Mouse (Mus musculus) B cell, adult (primary cell): ENCODE results near the gene Cchcr1. TPM values are rescaled to one million over a fixed set of nuclear protein-coding genes. Genes with fewer than 3 reads are reported as not detected.

Source experiments
- total RNA-seq: library from RNA; stranded (reverse); gene quantifications from 4 replicates; pipeline ENCODE4 v1.2.4, GENCODE M21; 2023; ENCODE audit not compliant: inconsistent age

The Cchcr1 gene
- total RNA-seq, result 11.5 to 19.0 TPM (median 13.4 TPM) in 4 replicates

GRCm38 (mm10) chr17:35516652-35517500 lies at the start of gene Cchcr1, which contains the start of gene Tcf19:
Cchcr1 (plus strand) TSS chr17:35517100.
Tcf19 (minus strand) TSS chr17:35516824.

GRCm38 (mm10) chr17:35469842-35470751 lies 46.8 kb upstream of the Cchcr1 start, which contains the start of gene H2-Q10:
H2-Q10 (plus strand) TSS chr17:35470089.

GRCm38 (mm10) chr17:35505776-35506175 lies 11.1 kb upstream of the Cchcr1 start, which contains the start of gene Pou5f1:
Pou5f1 (plus strand) TSS chr17:35506018.

GRCm38 (mm10) chr17:35532901-35533300 lies 16.0 kb downstream of the Cchcr1 start, which contains the start of gene Psors1c2:
Psors1c2 (plus strand) TSS chr17:35533201.

GRCm38 (mm10) chr17:35551881-35552414 lies 35.0 kb downstream of the Cchcr1 start, which contains the start of gene Cdsn:
Cdsn (plus strand) TSS chr17:35552128.

GRCm38 (mm10) chr17:35567150-35567549 lies 50.2 kb downstream of the Cchcr1 start, which contains the start of gene 2300002M23Rik:
2300002M23Rik (plus strand) TSS chr17:35567450.

Other genes starting within 250 kb of the Cchcr1 start
- 11.8 to 16.3 TPM (median 15.1 TPM) in 4 replicates for gene H2-Q1, start 196.7 kb upstream of the Cchcr1 start, total RNA-seq
- gene H2-Q2, start 174.9 kb upstream of the Cchcr1 start, total RNA-seq, result 6.7 to 12.2 TPM (median 10.3 TPM) in 4 replicates
- 342 to 364 TPM (median 361 TPM) in 4 replicates for gene H2-Q4, start 137.5 kb upstream of the Cchcr1 start, total RNA-seq
- 271 to 340 TPM (median 322 TPM) in 4 replicates for gene H2-Q6, start 92.2 kb upstream of the Cchcr1 start, total RNA-seq
- 154 to 200 TPM (median 183 TPM) in 4 replicates for gene H2-Q7, start 77.9 kb upstream of the Cchcr1 start, total RNA-seq
- 55.8 to 66.3 TPM (median 64.4 TPM) in 4 replicates for gene H2-Q10, start 47.0 kb upstream of the Cchcr1 start, total RNA-seq
- 0.63 to 0.74 TPM (median 0.67 TPM) in 3 of 4 replicates, not detected in the other for gene Pou5f1, start 11.1 kb upstream of the Cchcr1 start, total RNA-seq
- gene Tcf19, start 276 bp upstream of the Cchcr1 start, total RNA-seq, result 4.8 to 6.8 TPM (median 5.4 TPM) in 4 replicates
- not detected in 4 replicates for gene Psors1c2, start 16.1 kb downstream of the Cchcr1 start, total RNA-seq
- not detected in 4 replicates for gene Cdsn, start 35.0 kb downstream of the Cchcr1 start, total RNA-seq
- not detected in 4 replicates for gene 2300002M23Rik, start 50.4 kb downstream of the Cchcr1 start, total RNA-seq
- gene Sfta2, start 84.4 kb downstream of the Cchcr1 start, total RNA-seq, result not detected in 4 replicates
- gene Gm9573, start 109.5 kb downstream of the Cchcr1 start, total RNA-seq, result not detected in 4 replicates
- gene Mucl3, start 126.6 kb downstream of the Cchcr1 start, total RNA-seq, result not detected in 4 replicates
- 43.2 to 67.6 TPM (median 49.8 TPM) in 4 replicates for gene Vars2, start 150.5 kb downstream of the Cchcr1 start, total RNA-seq
- 17.9 to 21.2 TPM (median 19.8 TPM) in 4 replicates for gene Gtf2h4, start 156.6 kb downstream of the Cchcr1 start, total RNA-seq
- not detected in 4 replicates for gene Ddr1, start 187.5 kb downstream of the Cchcr1 start, total RNA-seq